Mouse (Mus musculus) spleen, adult 2 months (tissue): Measurements from ENCODE around the gene Abcc1.

ENCODE experiments used
- CTCF ChIP-seq: fragments of 200-500 bp; IDR thresholded peaks from 2 replicates; pipeline ENCODE4 v1.5.1; 2011; ENCODE audit warnings: mild to moderate bottlenecking, inconsistent platforms; ENCODE audit not compliant: insufficient read depth, insufficient read length, insufficient replicate concordance; ENCODE audit errors: extremely low read depth
- POLR2A ChIP-seq: fragments of 200-500 bp; IDR thresholded peaks from 2 replicates; pipeline ENCODE4 v1.6.1; 2011; ENCODE audit warnings: low read depth, low read length, inconsistent platforms

GRCm38 (mm10) chr16:14328156-14328555 is 33.2 kb upstream of the Abcc1 start:
- TF ChIP-seq POLR2A, result no peak
- no peak for TF ChIP-seq CTCF
